Mouse (Mus musculus): ENCODE data around the gene Ccdc84. TPM values are rescaled to one million over a fixed set of nuclear protein-coding genes. Genes with fewer than 3 reads are reported as not detected.
A peak's percentile ranks its signal among the peaks of the same experiment; 100 is the strongest.

Gene Ccdc84
- polyA plus RNA-seq, 1 experiment = 68.9 TPM

DNA sequence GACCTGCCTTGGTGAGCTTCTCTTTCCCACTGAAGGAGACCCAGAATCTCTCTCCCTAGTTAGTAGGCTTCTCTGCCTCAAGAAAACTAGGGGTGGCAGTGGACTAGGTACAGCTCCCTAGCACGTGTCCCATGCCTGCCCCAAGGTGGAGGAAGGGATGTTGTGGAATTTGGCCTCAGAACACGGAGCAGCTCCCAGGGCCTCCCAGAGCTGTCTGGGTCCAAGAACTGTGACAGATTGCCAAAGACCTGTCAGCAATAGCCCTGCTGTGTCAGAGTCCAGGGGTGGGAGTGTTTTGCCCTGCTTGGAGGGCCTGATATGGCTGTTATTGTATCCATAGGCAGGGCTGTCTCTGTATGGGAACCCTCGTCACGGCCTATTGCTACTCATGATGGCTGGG is 17.3 kb downstream of the Ccdc84 start:
- no peaks in the 10 kb centered on the region; the same call in 1 of the 2 replicates for H3K4me1 ChIP-seq (ENCODE audit: control insufficient read depth, insufficient read depth, low read length)
- no peak overlapping the region for H3K4me3 ChIP-seq (replicated peaks; ENCODE audit: control insufficient read depth, low read depth, low read length)
- TF ChIP-seq CTCF (IDR thresholded peaks at IDR 0.05; ENCODE audit: control insufficient read depth, insufficient read depth, low read length) (no peak), POLR2A (IDR thresholded peaks at IDR 0.05; ENCODE audit: borderline replicate concordance, control insufficient read depth, low read depth, low read length) (no peak)
- 81% methylated on average over 4 of the region's 4 CpGs for WGBS
- no peak overlapping the region for H3K27ac ChIP-seq (ENCODE audit: control insufficient read depth, insufficient read depth, low read depth, low read length, poor library complexity)

GRCm38 (mm10) chr9:44399795-44400114 is 18.6 kb downstream of the Ccdc84 start:
- WGBS = 89% methylated on average over 6 of the region's 6 CpGs
- Histone ChIP-seq H3K27ac (ENCODE audit: control insufficient read depth, insufficient read depth, low read depth, low read length, poor library complexity) (no peak overlapping the region), H3K4me3 (replicated peaks; ENCODE audit: control insufficient read depth, low read depth, low read length) (no peak overlapping the region), H3K4me1 (ENCODE audit: control insufficient read depth, insufficient read depth, low read length) (no peaks in the 10 kb centered on the region; the same call in 1 of the 2 replicates)
- TF ChIP-seq POLR2A (IDR thresholded peaks at IDR 0.05; ENCODE audit: borderline replicate concordance, control insufficient read depth, low read depth, low read length) (no peak), CTCF (IDR thresholded peaks at IDR 0.05; ENCODE audit: control insufficient read depth, insufficient read depth, low read length) (no peak)

DNA sequence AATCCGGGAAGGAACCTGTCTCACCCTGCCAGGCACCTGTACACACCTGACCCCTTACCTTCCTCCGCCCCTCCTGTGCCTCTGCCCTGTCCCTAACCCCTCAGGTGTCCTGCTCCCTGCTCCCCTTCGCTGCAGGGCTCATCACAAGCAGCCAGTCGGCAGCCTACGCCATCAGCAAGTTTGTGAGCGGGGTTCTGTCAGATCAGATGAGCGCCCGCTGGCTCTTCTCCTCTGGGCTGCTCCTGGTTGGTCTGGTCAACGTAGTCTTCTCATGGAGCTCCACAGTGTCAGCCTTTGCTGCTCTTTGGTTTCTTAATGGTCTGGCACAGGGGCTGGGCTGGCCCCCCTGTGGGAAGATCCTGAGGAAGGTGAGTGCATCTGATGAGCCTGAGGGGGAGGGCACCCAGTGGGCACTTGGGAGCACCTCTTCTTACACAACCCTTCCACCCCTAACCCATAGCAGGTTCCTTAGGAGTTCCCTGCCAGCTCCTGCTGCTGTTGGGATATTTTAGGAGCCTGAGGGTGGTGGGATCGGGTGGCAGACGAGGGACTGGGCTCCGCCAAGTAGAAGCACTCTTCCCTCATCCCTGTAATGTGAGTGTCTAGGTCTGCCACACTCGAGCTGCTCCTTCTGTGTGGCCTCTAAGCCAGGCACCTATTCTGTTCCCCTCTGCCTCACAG is 19.1 kb downstream of the Ccdc84 start:
- TF ChIP-seq CTCF (IDR thresholded peaks at IDR 0.05; ENCODE audit: control insufficient read depth, insufficient read depth, low read length) = no peak
- TF ChIP-seq POLR2A (IDR thresholded peaks at IDR 0.05; ENCODE audit: borderline replicate concordance, control insufficient read depth, low read depth, low read length) = no peak
- WGBS = 87% methylated on average over 13 of the region's 13 CpGs
- Histone ChIP-seq H3K27ac (ENCODE audit: control insufficient read depth, insufficient read depth, low read depth, low read length, poor library complexity) (no peak overlapping the region), H3K4me1 (ENCODE audit: control insufficient read depth, insufficient read depth, low read length) (no peaks in the 10 kb centered on the region; the same call in 1 of the 2 replicates), H3K4me3 (replicated peaks; ENCODE audit: control insufficient read depth, low read depth, low read length) (no peak overlapping the region)

DNA sequence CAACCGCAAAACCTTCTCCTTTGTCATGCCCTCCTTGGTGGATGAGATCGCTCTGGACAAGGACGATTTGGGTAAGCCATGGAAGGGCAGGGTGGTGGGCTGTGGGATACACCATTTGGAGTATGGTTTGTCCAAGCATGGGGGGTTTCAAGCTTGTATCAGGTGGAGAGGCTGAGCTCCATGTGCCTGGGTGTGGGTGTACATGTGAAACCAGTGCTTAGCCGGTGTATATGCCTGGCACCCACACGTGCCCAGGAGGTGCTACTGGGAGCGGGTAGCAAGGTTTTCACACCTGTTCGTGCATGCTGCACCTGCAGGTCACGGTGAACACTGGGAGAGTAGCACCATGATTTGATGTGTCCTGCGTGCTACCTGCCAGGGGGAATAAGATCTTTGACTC is 19.8 kb downstream of the Ccdc84 start:
- H3K27ac ChIP-seq (ENCODE audit: control insufficient read depth, insufficient read depth, low read depth, low read length, poor library complexity) = no peak overlapping the region

GRCm38 (mm10) chr9:44398087-44398486 is 20.3 kb downstream of the Ccdc84 start:
- Histone ChIP-seq H3K4me3 (replicated peaks; ENCODE audit: control insufficient read depth, low read depth, low read length) (no peak overlapping the region), H3K27ac (ENCODE audit: control insufficient read depth, insufficient read depth, low read depth, low read length, poor library complexity) (no peak overlapping the region), H3K4me1 (ENCODE audit: control insufficient read depth, insufficient read depth, low read length) (no peaks in the 10 kb centered on the region; the same call in 1 of the 2 replicates)
- no peak for TF ChIP-seq POLR2A (IDR thresholded peaks at IDR 0.05; ENCODE audit: borderline replicate concordance, control insufficient read depth, low read depth, low read length)
- no peak for TF ChIP-seq CTCF (IDR thresholded peaks at IDR 0.05; ENCODE audit: control insufficient read depth, insufficient read depth, low read length)
- WGBS = 53% methylated on average over 4 of the region's 4 CpGs

More for the DNA sequence above, 19.8 kb downstream of the Ccdc84 start:
- H3K4me3 ChIP-seq (replicated peaks; ENCODE audit: control insufficient read depth, low read depth, low read length) = no peak overlapping the region
- H3K4me1 ChIP-seq (ENCODE audit: control insufficient read depth, insufficient read depth, low read length) = no peaks in the 10 kb centered on the region; the same call in 1 of the 2 replicates
- no peak for TF ChIP-seq POLR2A (IDR thresholded peaks at IDR 0.05; ENCODE audit: borderline replicate concordance, control insufficient read depth, low read depth, low read length)
- TF ChIP-seq CTCF (IDR thresholded peaks at IDR 0.05; ENCODE audit: control insufficient read depth, insufficient read depth, low read length) = no peak
- 88% methylated on average over 9 of the region's 9 CpGs for WGBS

DNA sequence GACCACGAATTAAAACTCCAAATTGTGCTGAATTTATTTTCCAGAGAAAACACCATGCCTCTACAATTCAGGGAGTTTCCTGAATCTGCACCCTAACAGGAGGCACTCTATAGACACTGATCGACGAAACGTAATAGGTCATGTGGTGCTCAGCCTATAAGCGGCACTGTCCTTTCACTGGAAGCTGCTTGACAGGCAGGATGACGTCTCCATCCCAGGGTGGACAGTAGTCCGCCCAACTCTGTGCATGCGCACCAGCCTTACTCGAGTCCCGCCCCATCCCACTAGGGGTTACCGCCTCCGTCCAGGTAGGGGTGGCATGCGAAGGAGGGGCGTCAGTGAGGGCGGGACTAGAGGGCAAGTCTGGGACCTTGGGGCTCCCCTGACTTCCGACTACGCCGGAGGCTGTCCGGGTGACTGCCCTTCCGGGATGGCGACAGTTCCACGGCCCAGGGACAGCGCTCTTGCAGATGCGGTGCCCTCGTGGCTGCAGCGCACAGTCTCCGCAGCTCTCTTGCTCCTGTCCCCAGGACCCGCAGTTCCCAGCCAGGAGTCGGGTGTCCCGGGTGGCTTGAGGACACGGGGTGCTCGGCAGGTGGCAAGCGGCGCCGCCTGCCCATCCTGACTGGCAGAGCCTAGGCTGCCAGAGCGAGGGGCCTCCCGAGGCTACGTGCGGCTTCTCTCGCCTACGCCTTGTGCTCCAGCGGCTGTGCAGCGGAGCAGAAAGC is 21.5 kb downstream of the Ccdc84 start, which contains the start of gene Slc37a4:
Gene Slc37a4, plus strand, starts transcription at position 169 of the 728 bp plus-strand sequence.
- H3K27ac ChIP-seq (ENCODE audit: control insufficient read depth, insufficient read depth, low read depth, low read length, poor library complexity) = peak within 1 kb of the TSS; percentile 73
- WGBS = under 1% methylated on average over 43 of the region's 43 CpGs
- H3K4me1 ChIP-seq (ENCODE audit: control insufficient read depth, insufficient read depth, low read length) = no peaks in the 10 kb centered on the region; the same call in 1 of the 2 replicates
- TF ChIP-seq CTCF (IDR thresholded peaks at IDR 0.05; ENCODE audit: control insufficient read depth, insufficient read depth, low read length) (no peak), POLR2A (IDR thresholded peaks at IDR 0.05; ENCODE audit: borderline replicate concordance, control insufficient read depth, low read depth, low read length) (peak; percentile 98)
- H3K4me3 ChIP-seq (replicated peaks; ENCODE audit: control insufficient read depth, low read depth, low read length) = peak within 1 kb of the TSS; percentile 77

- TF ChIP-seq CTCF (IDR thresholded peaks at IDR 0.05; ENCODE audit: control insufficient read depth, insufficient read depth, low read length) = peak; percentile 81
- no peak for TF ChIP-seq POLR2A (IDR thresholded peaks at IDR 0.05; ENCODE audit: borderline replicate concordance, control insufficient read depth, low read depth, low read length)
- H3K4me1 ChIP-seq (ENCODE audit: control insufficient read depth, insufficient read depth, low read length) = no peaks in the 10 kb centered on the region
- no peak overlapping the region for H3K4me3 ChIP-seq (replicated peaks; ENCODE audit: control insufficient read depth, low read depth, low read length)
- no peak overlapping the region for H3K27ac ChIP-seq (ENCODE audit: control insufficient read depth, insufficient read depth, low read depth, low read length, poor library complexity)
- WGBS = 27% methylated on average over 4 of the region's 4 CpGs
These were observed 26.9 kb downstream of the Ccdc84 start for GRCm38 (mm10) chr9:44391466-44391865.

DNA sequence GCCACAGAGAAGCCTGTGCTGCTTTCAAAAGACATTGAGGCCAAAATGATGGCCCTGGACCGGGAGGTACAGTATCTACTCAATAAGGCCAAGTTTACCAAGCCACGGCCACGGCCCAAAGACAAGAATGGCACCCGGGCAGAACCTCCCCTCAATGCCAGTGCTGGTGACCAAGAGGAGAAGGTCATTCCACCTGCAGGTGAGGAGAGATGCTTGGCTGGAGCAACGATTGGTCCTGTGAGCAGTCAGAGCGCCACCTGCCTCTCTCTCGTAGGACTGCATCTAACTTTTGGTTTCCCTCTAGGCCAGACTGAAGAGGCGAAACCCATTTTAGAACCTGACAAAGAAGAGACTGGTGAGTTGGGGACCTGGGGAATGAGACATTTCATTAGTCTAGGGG is 29.1 kb downstream of the Ccdc84 start:
- no peaks in the 10 kb centered on the region for H3K4me1 ChIP-seq (ENCODE audit: control insufficient read depth, insufficient read depth, low read length)
- no peak overlapping the region for H3K27ac ChIP-seq (ENCODE audit: control insufficient read depth, insufficient read depth, low read depth, low read length, poor library complexity)
- H3K4me3 ChIP-seq (replicated peaks; ENCODE audit: control insufficient read depth, low read depth, low read length) = no peak overlapping the region
- TF ChIP-seq POLR2A (IDR thresholded peaks at IDR 0.05; ENCODE audit: borderline replicate concordance, control insufficient read depth, low read depth, low read length) (no peak), CTCF (IDR thresholded peaks at IDR 0.05; ENCODE audit: control insufficient read depth, insufficient read depth, low read length) (peak; percentile 89)
- 55% methylated on average over 8 of the region's 8 CpGs for WGBS

Data from bone marrow, adult 2 months (tissue).